Mouse (Mus musculus): Measurements from ENCODE around the gene Psmc3.

GRCm38 (mm10) chr2:91053181-91053933 is 452 bp upstream of the Psmc3 start:
- TF ChIP-seq CTCF (conservative IDR thresholded peaks at IDR 0.05; ENCODE audit: low read length) (no peak), NANOG (IDR thresholded peaks at IDR 0.05; ENCODE audit: borderline replicate concordance, low read length) (no peak), POU5F1 (IDR thresholded peaks at IDR 0.05; ENCODE audit: borderline replicate concordance, low read length) (no peak)
